Mouse (Mus musculus) bone marrow, adult 2 months (tissue): Measurements from ENCODE around the gene Baz2a. TPM values are rescaled to one million over a fixed set of nuclear protein-coding genes. Genes with fewer than 3 reads are reported as not detected.
A peak's percentile ranks its signal among the peaks of the same experiment; 100 is the strongest.
"Not testable (repeated sequence)": the region's sequence is repeated elsewhere in the genome, so short reads cannot be mapped to it uniquely, and the experiment has no call there.

Source experiments
- H3K27ac ChIP-seq: fragments of 200-500 bp; 2 replicates; pipeline ENCODE4 v1.5.1; 2012; ENCODE audit warnings: low read depth, mild to moderate bottlenecking, control low read depth, inconsistent platforms, low read length; ENCODE audit not compliant: control insufficient read depth, poor library complexity, insufficient read depth
- H3K4me1 ChIP-seq: fragments of 200-500 bp; 2 replicates; pipeline ENCODE4 v1.6.1; 2011; ENCODE audit warnings: low read length; ENCODE audit not compliant: control insufficient read depth, insufficient read depth
- H3K4me3 ChIP-seq: fragments of 200-500 bp; replicated peaks from 2 replicates; pipeline ENCODE3; 2011; ENCODE audit warnings: mild to moderate bottlenecking, low read depth, low read length, control low read depth; ENCODE audit not compliant: control insufficient read depth
- CTCF ChIP-seq: fragments of 200-500 bp; IDR thresholded peaks from 2 replicates; pipeline ENCODE4 v1.5.1; 2011; ENCODE audit warnings: low read length, control low read depth; ENCODE audit not compliant: control insufficient read depth, insufficient read depth
- POLR2A ChIP-seq: fragments of 200-500 bp; IDR thresholded peaks from 2 replicates; pipeline ENCODE4 v1.6.1; 2011; ENCODE audit warnings: low read depth, mild to moderate bottlenecking, control low read depth, low read length, borderline replicate concordance; ENCODE audit not compliant: control insufficient read depth
- WGBS: fragments of 180-500 bp; shearing (Covaris S2); methylation state at CpG from one replicate; pipeline ENCODE4 v1.1.7; 2018; 5-methylcytosine and 5-hydroxymethylcytosine counted together
- polyA plus RNA-seq: library from polyadenylated mRNA; stranded (reverse); fragments of >200 nt; gene quantifications from 2 replicates; pipeline ENCODE4 v1.2.4, GENCODE M21; 2011; ENCODE audit warnings: low replicate concordance; ENCODE audit not compliant: missing spikeins, insufficient read depth, insufficient read length

Gene Baz2a
- polyA plus RNA-seq, 1 experiment: 64.0 TPM

DNA sequence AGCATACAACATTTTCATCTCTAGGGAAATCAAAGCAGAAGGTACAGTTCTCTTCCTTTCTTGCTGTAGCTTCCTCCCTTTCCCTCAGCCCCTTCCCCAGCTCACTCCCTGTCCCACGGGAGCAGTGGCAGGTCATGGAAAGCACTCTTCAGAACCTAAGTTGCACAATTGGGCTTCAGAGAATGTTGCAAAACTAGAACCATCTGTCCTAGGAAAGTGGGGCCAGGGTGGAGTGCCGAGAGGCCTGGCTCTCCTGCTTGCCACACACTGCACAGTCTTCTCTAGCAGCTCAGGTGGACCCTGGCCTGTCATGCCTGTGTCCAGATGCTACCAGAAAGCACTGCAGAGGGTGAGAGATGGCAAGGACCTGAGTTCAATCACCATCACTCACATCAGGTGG, 53.6 kb downstream of the Baz2a start:
- TF ChIP-seq CTCF (no peak), POLR2A (no peak)
- no peak overlapping the region for H3K4me3 ChIP-seq
- peaks cover 2% of the 10 kb centered on the region; the same call in 1 of the 2 replicates for H3K4me1 ChIP-seq
- WGBS: 40% methylated on average over 2 of the region's 2 CpGs
- H3K27ac ChIP-seq: no peak overlapping the region

DNA sequence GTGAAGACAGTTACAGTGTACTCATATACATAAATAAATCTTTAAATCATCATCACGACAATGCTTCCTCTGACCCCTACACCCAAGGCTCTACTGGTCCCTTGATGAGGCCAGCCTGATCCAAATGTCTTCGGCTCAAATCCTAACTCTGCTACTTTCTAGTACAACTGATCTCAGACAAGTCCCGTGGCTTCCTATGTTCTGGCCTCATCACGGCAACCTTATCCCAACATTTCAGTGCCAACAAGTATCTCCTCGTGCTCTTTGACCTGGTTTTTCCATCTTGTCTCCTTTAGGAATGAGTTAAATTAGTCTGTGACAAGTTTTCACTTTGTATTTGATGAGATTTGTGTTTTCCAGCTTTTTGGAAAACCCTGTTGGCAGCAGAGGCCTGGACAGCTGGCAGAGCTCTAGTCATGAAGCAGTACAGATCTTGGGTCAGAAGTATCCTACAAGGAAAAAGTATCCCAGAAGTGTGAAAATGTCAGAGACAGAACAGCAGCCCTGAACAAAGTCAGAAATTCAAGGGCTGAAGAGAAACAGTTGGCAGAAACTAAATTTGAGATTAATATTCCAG, 57.5 kb downstream of the Baz2a start:
- TF ChIP-seq POLR2A (no peak), CTCF (no peak)
- H3K27ac ChIP-seq: no peak overlapping the region
- peaks cover 2% of the 10 kb centered on the region; the same call in 1 of the 2 replicates for H3K4me1 ChIP-seq
- WGBS: 88% methylated on average over 5 of the region's 5 CpGs
- H3K4me3 ChIP-seq: no peak overlapping the region

DNA sequence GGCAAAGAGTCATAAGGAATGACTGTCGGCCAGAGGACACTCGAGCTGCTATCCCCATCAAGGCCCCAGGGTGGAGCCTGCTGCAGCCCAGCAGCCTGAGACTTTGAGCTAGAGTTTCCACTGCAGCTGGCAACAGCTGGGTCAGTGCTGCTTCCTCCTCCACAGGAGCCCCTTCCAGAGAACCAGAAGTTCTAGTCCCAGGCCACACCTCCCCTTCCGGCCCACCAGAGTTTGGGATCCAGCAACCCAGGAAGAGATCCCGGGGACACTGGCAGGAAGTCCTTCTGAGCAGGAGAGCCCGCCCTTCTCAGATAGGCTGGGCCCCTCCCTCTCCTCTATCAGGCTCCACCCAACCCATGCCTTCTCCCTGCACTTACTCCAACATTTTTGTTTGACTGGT, 58.2 kb downstream of the Baz2a start:
- Histone ChIP-seq H3K4me1 (peaks cover 2% of the 10 kb centered on the region; the same call in 1 of the 2 replicates), H3K27ac (peak overlapping the region; percentile 42; the same call in 1 of the 2 replicates), H3K4me3 (peak overlapping the region; percentile 47)
- TF ChIP-seq POLR2A (no peak), CTCF (0 out of 2 replicates have a peak, but pooled peaks have one; percentile 16)
- 1% methylated on average over 5 of the region's 5 CpGs for WGBS

DNA sequence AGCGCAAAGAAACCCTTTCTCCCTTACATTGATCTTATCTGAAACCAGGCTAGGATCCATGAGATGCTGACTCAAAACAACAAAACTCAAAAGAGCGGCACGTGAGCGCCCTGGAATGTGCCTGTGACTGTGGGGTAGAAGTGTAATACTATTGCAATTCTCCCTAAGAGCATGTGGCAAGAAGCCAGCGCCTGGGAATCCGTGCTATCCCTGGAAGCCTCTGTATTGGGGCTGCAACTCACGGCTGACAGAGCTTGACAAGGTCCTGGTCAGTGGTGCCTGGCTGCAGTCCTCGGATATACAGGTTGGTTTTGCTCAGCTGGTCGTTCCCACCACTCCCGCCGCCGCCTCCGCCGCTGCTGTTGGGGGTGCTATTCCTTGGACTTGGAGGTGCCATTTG, 59.6 kb downstream of the Baz2a start:
- WGBS: 91% methylated on average over 14 of the region's 14 CpGs
- Histone ChIP-seq H3K4me3 (no peak overlapping the region), H3K27ac (no peak overlapping the region), H3K4me1 (no peaks in the 10 kb centered on the region)
- TF ChIP-seq POLR2A (no peak), CTCF (no peak)

DNA sequence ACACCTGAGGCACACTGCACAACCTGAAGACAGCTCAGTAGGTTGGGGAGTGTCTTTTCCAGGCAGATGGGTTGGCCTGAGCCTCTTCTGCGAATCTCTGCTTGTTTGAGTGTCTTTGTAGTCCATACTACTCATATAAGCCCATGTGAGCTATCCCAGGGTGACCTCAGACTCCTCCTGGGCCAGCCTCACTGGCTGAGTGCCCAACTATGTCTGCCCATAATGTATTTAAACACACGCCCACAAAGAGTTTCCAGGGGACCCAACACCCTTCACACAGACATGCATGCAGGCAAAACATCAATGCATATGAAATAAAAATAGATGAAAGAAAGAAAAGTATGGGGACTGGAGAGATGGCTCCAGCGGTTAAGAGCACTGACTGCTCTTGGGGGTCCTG, 62.6 kb downstream of the Baz2a start:
- WGBS: 73% methylated on average over 3 of the region's 3 CpGs

DNA sequence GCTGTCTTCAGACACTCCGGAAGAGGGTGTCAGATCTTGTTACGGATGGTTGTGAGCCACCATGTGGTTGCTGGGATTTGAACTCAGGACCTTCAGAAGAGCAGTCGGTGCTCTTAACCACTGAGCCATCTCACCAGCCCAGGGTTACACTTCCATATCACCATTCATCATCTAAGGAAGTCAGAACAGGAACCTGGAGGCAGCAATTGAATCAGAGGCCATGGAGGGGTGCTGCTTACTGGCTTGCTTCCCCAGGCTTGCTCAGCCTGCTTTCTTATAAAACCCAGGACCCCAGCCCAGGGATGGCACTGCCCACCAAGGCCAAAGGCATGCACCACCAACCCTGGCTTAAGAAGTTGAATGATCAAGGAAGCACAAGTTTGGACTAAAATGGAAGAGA, 74.3 kb downstream of the Baz2a start:
- not testable (repeated sequence) for H3K4me3 ChIP-seq, H3K27ac ChIP-seq, H3K4me1 ChIP-seq
- 84% methylated on average over 3 of the region's 3 CpGs for WGBS

More for the DNA sequence above, 62.6 kb downstream of the Baz2a start:
- Histone ChIP-seq H3K4me3 (no peak overlapping the region), H3K4me1 (no peaks in the 10 kb centered on the region; the same call in 1 of the 2 replicates), H3K27ac (no peak overlapping the region)
- TF ChIP-seq POLR2A: no peak

DNA sequence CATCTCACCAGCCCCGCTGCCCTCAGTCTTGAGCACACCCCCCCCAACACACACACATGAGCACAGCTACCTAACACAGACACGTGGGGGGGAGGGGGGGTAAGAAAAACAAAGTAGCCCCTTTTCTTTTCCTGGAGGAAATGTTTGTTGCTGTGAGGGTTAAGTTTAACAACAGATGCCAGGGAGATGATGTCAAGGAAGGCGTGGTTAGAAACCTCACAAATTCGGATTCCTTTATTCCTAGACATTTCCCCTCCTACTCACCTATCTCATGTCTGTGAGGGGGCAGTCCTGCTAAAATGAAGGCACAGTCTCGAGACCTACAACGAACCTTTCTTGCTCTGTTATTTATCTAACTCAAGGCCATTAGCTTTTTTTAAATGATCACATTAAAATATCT, 75.7 kb downstream of the Baz2a start:
- WGBS: 56% methylated on average over 6 of the region's 6 CpGs
- TF ChIP-seq POLR2A (no peak), CTCF (no peak)
- no peak overlapping the region for H3K4me3 ChIP-seq

DNA sequence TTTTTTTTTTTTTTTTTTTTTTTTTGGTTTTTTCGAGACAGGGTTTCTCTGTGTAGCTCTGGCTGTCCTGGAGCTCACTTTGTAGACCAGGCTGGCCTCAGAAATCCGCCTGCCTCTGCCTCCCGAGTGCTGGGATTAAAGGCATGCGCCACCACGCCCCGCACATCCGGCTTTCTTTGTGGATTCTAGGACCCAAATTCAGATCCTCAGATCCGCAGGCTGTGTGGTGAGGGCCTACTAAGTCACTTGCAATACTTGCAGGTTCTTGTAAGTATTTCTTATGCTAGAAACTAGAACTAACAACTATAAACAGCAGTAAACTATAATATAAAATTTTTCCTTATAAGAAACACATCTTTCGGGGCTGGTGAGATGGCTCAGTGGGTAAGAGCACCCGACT, 80.0 kb downstream of the Baz2a start:
- not testable (repeated sequence) for H3K27ac ChIP-seq, H3K4me1 ChIP-seq, H3K4me3 ChIP-seq
- 87% methylated on average over 10 of the region's 10 CpGs for WGBS

More for the DNA sequence above, 75.7 kb downstream of the Baz2a start:
- no peaks in the 10 kb centered on the region for H3K4me1 ChIP-seq
- no peak overlapping the region for H3K27ac ChIP-seq

DNA sequence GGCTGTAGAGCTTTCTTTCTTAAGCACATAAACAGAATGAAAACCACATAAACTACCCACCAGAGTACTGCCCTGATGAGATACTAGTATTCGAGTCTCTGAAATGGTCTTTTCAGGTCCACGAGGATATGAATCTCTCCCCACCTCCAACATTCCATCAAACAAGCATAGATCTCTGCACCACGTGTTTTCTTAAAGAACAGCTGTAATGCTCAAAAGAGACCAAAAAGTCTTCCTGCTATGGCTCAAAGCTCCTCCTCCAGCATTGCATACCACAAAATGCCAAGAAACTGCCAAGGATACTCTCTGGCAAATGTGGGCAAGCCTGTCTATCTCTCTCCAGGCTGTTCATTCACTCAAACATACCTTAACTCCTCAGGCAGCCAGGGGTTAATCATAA, 83.9 kb downstream of the Baz2a start:
- H3K4me3 ChIP-seq: no peak overlapping the region
- H3K4me1 ChIP-seq: peaks cover 1% of the 10 kb centered on the region
- WGBS: 6% methylated on average over 3 of the region's 3 CpGs
- TF ChIP-seq CTCF (no peak), POLR2A (no peak)
- no peak overlapping the region for H3K27ac ChIP-seq
